Mouse (Mus musculus): Measurements from ENCODE around the gene Bag5.

DNA sequence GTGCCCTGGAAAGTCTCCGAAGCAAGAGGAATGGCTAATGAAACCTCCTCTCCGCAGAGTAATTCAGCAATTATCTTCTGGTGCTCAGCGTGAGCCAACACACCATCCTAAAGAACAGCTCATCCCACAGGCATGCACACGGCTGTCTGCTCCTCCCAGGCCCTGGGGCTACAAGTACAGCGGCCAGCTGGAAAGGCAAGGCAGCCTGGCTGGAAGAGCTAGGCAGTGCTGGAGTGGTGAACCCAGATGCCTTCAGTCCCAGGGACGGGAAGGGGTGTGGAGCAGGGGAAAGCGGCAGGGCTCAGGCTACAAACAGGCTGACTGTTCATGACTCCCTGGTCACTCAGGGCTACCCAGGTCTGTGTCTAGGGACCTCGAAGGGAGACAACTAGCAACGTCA lies 8.4 kb downstream of the Bag5 start:
- TF ChIP-seq POLR2A (IDR thresholded peaks at IDR 0.05; ENCODE audit: extremely low read depth, insufficient read depth, low read length): no peak
- TF ChIP-seq CTCF (IDR thresholded peaks at IDR 0.05; ENCODE audit: low read depth, low read length): no peak
